Mouse (Mus musculus) cerebellum, adult 2 months (tissue): ENCODE results near the gene Ndufs2.

ENCODE experiments used
- CTCF ChIP-seq: fragments of 200-500 bp; IDR thresholded peaks from 2 replicates; pipeline ENCODE4 v1.5.1; 2011; ENCODE audit warnings: low read depth, mild to moderate bottlenecking, control low read depth, low read length, moderate library complexity, borderline replicate concordance; ENCODE audit not compliant: insufficient read depth
- POLR2A ChIP-seq: fragments of 200-500 bp; IDR thresholded peaks from 2 replicates; pipeline ENCODE4 v1.6.1; 2011; ENCODE audit warnings: low read length, control low read depth, borderline replicate concordance; ENCODE audit not compliant: insufficient read depth

GRCm38 (mm10) chr1:171248386-171249226, 2.6 kb downstream of the Ndufs2 start:
- TF ChIP-seq CTCF (no peak), POLR2A (no peak)
